9 mouse cellular contexts compared by ENCODE assay signal in genomic region chr9:20743946-20744738, GRCm38 (mm10). TPM values are rescaled to one million over a fixed set of nuclear protein-coding genes. Genes with fewer than 3 reads are reported as not detected.
DNase-seq lines count a peak whose midpoint lies in the region; ATAC-seq and TF ChIP-seq lines count a peak whose summit lies in the region.
"Had no signal": no experiment of that assay in that cellular context is flagged by ENCODE, and none has a peak within 500 bp of the region (broad histone marks: within the 10 kb centered on the region; RNA-seq: fewer than 3 reads in every experiment).

No protein-coding gene starts in this region.

- peak; percentile 82 for TF ChIP-seq CTCF in left cerebral cortex, adult 2 months (IDR thresholded peaks at IDR 0.05)
- TF ChIP-seq CTCF in cortical plate, adult 2 months (IDR thresholded peaks at IDR 0.05; ENCODE audit: extremely low read depth, insufficient read depth, low read length): peak; percentile 57

- intact Hi-C loops in left cerebral cortex, adult 2 months (cut with DNase I): loop anchor here (1.0 kb wide), 2 partner anchors 60 to 82 kb away; no protein-coding TSS in a partner anchor

- H3K27me3 ChIP-seq in limb, embryonic 10.5 days (ENCODE audit: low read depth, poor library complexity, severe bottlenecking): peaks cover 85% of the 10 kb centered on the region

- ATAC-seq in activated CD4-positive, CD25-positive, alpha-beta regulatory T cell, adult 4 months: no peak

- DNase-seq in adrenal gland, postnatal 10 days: peak; percentile 44
- DNase-seq in adrenal gland, adult 2 months: no peak
- peak; percentile 50 to 66 for DNase-seq in left cerebral cortex, adult 2 months (ENCODE audit: extremely low spot score in 1 of 2, low spot score in 2 of 2)
- DNase-seq in left cerebral cortex, adult 11 months (ENCODE audit: low spot score): no peak
- DNase-seq in limb, embryonic 10.5 days (ENCODE audit: low spot score): peak; percentile 66
- peak; percentile 54 for DNase-seq in right cerebral cortex, postnatal 25 days

- WGBS in limb, embryonic 10.5 days: 12% methylated on average over 22 of the region's 22 CpGs

- H3K36me3 ChIP-seq in limb, embryonic 10.5 days: no peaks in the 10 kb centered on the region
- H3K36me3 ChIP-seq: liver, embryonic 15.5 days had no signal

- H3K9me3 ChIP-seq in limb, embryonic 10.5 days (replicated peaks): no peaks in the 10 kb centered on the region
- H3K9me3 ChIP-seq: liver, embryonic 15.5 days had no signal

- H3K4me3 ChIP-seq in left cerebral cortex, adult 2 months: no peak overlapping the region
- peak overlapping the region; percentile 53; the same call in 1 of the 2 replicates for H3K4me3 ChIP-seq in cortical plate, adult 2 months (ENCODE audit: insufficient read depth, low read length)
- no peak overlapping the region for H3K4me3 ChIP-seq in limb, embryonic 10.5 days
- H3K4me3 ChIP-seq: liver, embryonic 15.5 days had no signal

- peaks cover 2% of the 10 kb centered on the region; the same call in 1 of the 2 replicates for H3K4me1 ChIP-seq in cortical plate, adult 2 months (ENCODE audit: control insufficient read depth, insufficient read depth, low read length)
- H3K4me1 ChIP-seq in limb, embryonic 10.5 days: peaks cover 21% of the 10 kb centered on the region

- H3K27ac ChIP-seq in left cerebral cortex, adult 2 months: no peak overlapping the region
- H3K27ac ChIP-seq in cortical plate, adult 2 months (ENCODE audit: insufficient read depth, low read length): no peak overlapping the region
- H3K27ac ChIP-seq in limb, embryonic 10.5 days: no peak overlapping the region
- H3K27ac ChIP-seq: liver, embryonic 15.5 days had no signal

- no peak for TF ChIP-seq POLR2A in cortical plate, adult 2 months (IDR thresholded peaks at IDR 0.05; ENCODE audit: extremely low read depth, insufficient read depth, low read length)

RNA-seq across cellular contexts. Expression of gene Olfm2, which starts 2.0 kb away (rescaled TPM):
- total RNA-seq in adrenal gland, postnatal 10 days (2021): 1 to 10 TPM; 3.3 to 6.4 TPM
- total RNA-seq in adrenal gland, adult 2 months (2021): 1 to 10 TPM in 1 of 2 experiments, under 1 TPM in 1; 0.49 to 1.0 TPM
- 1.1 and 2.9 TPM in 2 replicates for polyA plus RNA-seq in adrenal gland, adult 2 months (2012; rRNA removed)
- 100 to 1,000 TPM; 152 TPM for total RNA-seq in left cerebral cortex, adult 2 months (2021)
- polyA plus RNA-seq in cortical plate, adult 2 months (2012; rRNA removed): 202 and 204 TPM in 2 replicates
- polyA plus RNA-seq in limb, embryonic 10.5 days (2016; fragmentation: Nextera tagmentation; extraction: Ambion mirVana): 1.5 and 3.2 TPM in 2 replicates
- polyA plus RNA-seq in activated CD4-positive, CD25-positive, alpha-beta regulatory T cell, adult 4 months (2017; shearing (Covaris generic)): under 1 TPM in 1 of 2 experiments, not detected in 1; 0.25 TPM

Comparison
In these comparisons a context has a peak if more than half of its experiments do, and no peak if none do; other contexts are left out.
1. DNase-seq: peak in adrenal gland, postnatal 10 days (single experiment), left cerebral cortex, adult 2 months (2 of 2), limb, embryonic 10.5 days (single experiment) and right cerebral cortex, postnatal 25 days (single experiment); none in adrenal gland, adult 2 months (single experiment) and left cerebral cortex, adult 11 months (single experiment).
2. RNA of gene Olfm2, which starts 2.0 kb away (polyA plus RNA-seq): 202 to 204 TPM in cortical plate, adult 2 months; 1.5 to 3.2 TPM in limb, embryonic 10.5 days, 1.1 to 2.9 TPM in adrenal gland, adult 2 months and 0.25 TPM in activated CD4-positive, CD25-positive, alpha-beta regulatory T cell, adult 4 months; every median in the first group is over 10 times any median in the second.